Mouse (Mus musculus): ENCODE results near the gene Wdpcp. TPM values are rescaled to one million over a fixed set of nuclear protein-coding genes. Genes with fewer than 3 reads are reported as not detected.

Wdpcp gene
- polyA plus RNA-seq, 1 experiment from 2014 or later, result 8.3 TPM

GRCm38 (mm10) chr11:21826521-21826920, 254.5 kb downstream of the Wdpcp start:
- Histone ChIP-seq H3K9ac (no peak overlapping the region), H3K4me2 (no peak overlapping the region), H3K27me3 (no peaks in the 10 kb centered on the region), H3K36me3 (no peaks in the 10 kb centered on the region), H3K27ac (no peak overlapping the region), H3K9me3 (no peaks in the 10 kb centered on the region), H3K4me1 (no peaks in the 10 kb centered on the region), H3K4me3 (no peak overlapping the region)
- WGBS, result 57% methylated on average over 1 of the region's 1 CpGs
- no peak for ATAC-seq (ENCODE audit: insufficient number of reproducible peaks, low FRiP score, low TSS enrichment, low read depth)

GRCm38 (mm10) chr11:21847040-21847439, 275.0 kb downstream of the Wdpcp start:
- Histone ChIP-seq H3K36me3 (no peaks in the 10 kb centered on the region), H3K9ac (no peak overlapping the region), H3K4me1 (no peaks in the 10 kb centered on the region), H3K4me3 (no peak overlapping the region), H3K4me2 (no peak overlapping the region), H3K27me3 (no peaks in the 10 kb centered on the region), H3K27ac (no peak overlapping the region), H3K9me3 (no peaks in the 10 kb centered on the region)
- WGBS, result 94% methylated on average over 2 of the region's 2 CpGs
- ATAC-seq (ENCODE audit: insufficient number of reproducible peaks, low FRiP score, low TSS enrichment, low read depth), result no peak

GRCm38 (mm10) chr11:21864000-21864399, 292.0 kb downstream of the Wdpcp start:
- Histone ChIP-seq H3K27me3 (no peaks in the 10 kb centered on the region), H3K9me3 (peaks cover 3% of the 10 kb centered on the region; the same call in 1 of the 2 replicates), H3K4me3 (no peak overlapping the region), H3K27ac (no peak overlapping the region), H3K4me1 (no peaks in the 10 kb centered on the region), H3K36me3 (no peaks in the 10 kb centered on the region), H3K4me2 (no peak overlapping the region), H3K9ac (no peak overlapping the region)
- no peak for ATAC-seq (ENCODE audit: insufficient number of reproducible peaks, low FRiP score, low TSS enrichment, low read depth)
- 28% methylated on average over 6 of the region's 6 CpGs for WGBS

GRCm38 (mm10) chr11:21864516-21864915, 292.5 kb downstream of the Wdpcp start:
- no peak for ATAC-seq (ENCODE audit: insufficient number of reproducible peaks, low FRiP score, low TSS enrichment, low read depth)
- Histone ChIP-seq H3K4me3 (no peak overlapping the region), H3K9ac (no peak overlapping the region), H3K4me1 (no peaks in the 10 kb centered on the region), H3K9me3 (peaks cover 3% of the 10 kb centered on the region; the same call in 1 of the 2 replicates), H3K4me2 (no peak overlapping the region), H3K36me3 (no peaks in the 10 kb centered on the region), H3K27ac (no peak overlapping the region), H3K27me3 (no peaks in the 10 kb centered on the region)
- WGBS, result 49% methylated on average over 6 of the region's 6 CpGs

GRCm38 (mm10) chr11:21868675-21869074, 296.6 kb downstream of the Wdpcp start:
- Histone ChIP-seq H3K27ac (no peak overlapping the region), H3K4me1 (no peaks in the 10 kb centered on the region), H3K27me3 (no peaks in the 10 kb centered on the region), H3K9ac (no peak overlapping the region), H3K4me2 (no peak overlapping the region), H3K36me3 (no peaks in the 10 kb centered on the region), H3K4me3 (no peak overlapping the region), H3K9me3 (no peaks in the 10 kb centered on the region)
- 64% methylated on average over 3 of the region's 3 CpGs for WGBS
- ATAC-seq (ENCODE audit: insufficient number of reproducible peaks, low FRiP score, low TSS enrichment, low read depth), result no peak

GRCm38 (mm10) chr11:21870863-21871262, 298.8 kb downstream of the Wdpcp start:
- no peak overlapping the region for H3K4me2 ChIP-seq
- WGBS, result 74% methylated on average over 1 of the region's 1 CpGs
- no peak overlapping the region for H3K4me3 ChIP-seq
- no peaks in the 10 kb centered on the region for H3K4me1 ChIP-seq
- no peak for ATAC-seq (ENCODE audit: insufficient number of reproducible peaks, low FRiP score, low TSS enrichment, low read depth)
- no peaks in the 10 kb centered on the region for H3K27me3 ChIP-seq
- H3K36me3 ChIP-seq, result no peaks in the 10 kb centered on the region
- no peak overlapping the region for H3K27ac ChIP-seq
- no peaks in the 10 kb centered on the region for H3K9me3 ChIP-seq
- no peak overlapping the region for H3K9ac ChIP-seq

GRCm38 (mm10) chr11:21871728-21872127, 299.7 kb downstream of the Wdpcp start:
- H3K9me3 ChIP-seq, result no peaks in the 10 kb centered on the region
- WGBS, result 69% methylated on average over 4 of the region's 4 CpGs
- no peaks in the 10 kb centered on the region for H3K4me1 ChIP-seq
- ATAC-seq (ENCODE audit: insufficient number of reproducible peaks, low FRiP score, low TSS enrichment, low read depth), result no peak
- no peaks in the 10 kb centered on the region for H3K27me3 ChIP-seq
- no peak overlapping the region for H3K4me2 ChIP-seq
- no peaks in the 10 kb centered on the region for H3K36me3 ChIP-seq
- no peak overlapping the region for H3K9ac ChIP-seq
- no peak overlapping the region for H3K4me3 ChIP-seq
- H3K27ac ChIP-seq, result no peak overlapping the region

GRCm38 (mm10) chr11:21875077-21875476, 303.0 kb downstream of the Wdpcp start:
- no peak overlapping the region for H3K9ac ChIP-seq
- 78% methylated on average over 2 of the region's 2 CpGs for WGBS
- no peaks in the 10 kb centered on the region; the same call in 1 of the 2 replicates for H3K9me3 ChIP-seq
- H3K27me3 ChIP-seq, result no peaks in the 10 kb centered on the region
- no peaks in the 10 kb centered on the region for H3K36me3 ChIP-seq
- H3K4me2 ChIP-seq, result no peak overlapping the region
- no peak for ATAC-seq (ENCODE audit: insufficient number of reproducible peaks, low FRiP score, low TSS enrichment, low read depth)
- H3K4me3 ChIP-seq, result no peak overlapping the region
- no peaks in the 10 kb centered on the region for H3K4me1 ChIP-seq
- H3K27ac ChIP-seq, result no peak overlapping the region

- no peak for ATAC-seq (ENCODE audit: insufficient number of reproducible peaks, low FRiP score, low TSS enrichment, low read depth)
- no peak overlapping the region for H3K27ac ChIP-seq
- no peak overlapping the region for H3K4me3 ChIP-seq
- WGBS, result 86% methylated on average over 3 of the region's 3 CpGs
- no peak overlapping the region for H3K4me2 ChIP-seq
- H3K9me3 ChIP-seq, result no peaks in the 10 kb centered on the region
- no peaks in the 10 kb centered on the region for H3K4me1 ChIP-seq
- no peaks in the 10 kb centered on the region for H3K27me3 ChIP-seq
- no peak overlapping the region for H3K9ac ChIP-seq
- no peaks in the 10 kb centered on the region for H3K36me3 ChIP-seq
Observed at GRCm38 (mm10) chr11:21894696-21895095, 322.7 kb downstream of the Wdpcp start.

- Histone ChIP-seq H3K36me3 (no peaks in the 10 kb centered on the region), H3K27ac (no peak overlapping the region), H3K4me1 (no peaks in the 10 kb centered on the region), H3K27me3 (no peaks in the 10 kb centered on the region), H3K9ac (no peak overlapping the region), H3K9me3 (no peaks in the 10 kb centered on the region), H3K4me3 (no peak overlapping the region), H3K4me2 (no peak overlapping the region)
- WGBS, result 81% methylated on average over 3 of the region's 3 CpGs
- no peak for ATAC-seq (ENCODE audit: insufficient number of reproducible peaks, low FRiP score, low TSS enrichment, low read depth)
Observed at GRCm38 (mm10) chr11:21922531-21922930, 350.5 kb downstream of the Wdpcp start.

Small RNAs within 50 kb of the gene (microRNA-seq; reads per million reads assigned to microRNA genes)
- not detected for gene Gm22990

Other genes starting within 250 kb of the Wdpcp start
- 101 and 121 TPM in 2 replicates for gene Ugp2, start 201.0 kb upstream of the Wdpcp start, polyA plus RNA-seq (2015; fragmentation: Nextera tagmentation; extraction: Ambion mirVana)
- 375 and 398 TPM in 2 replicates for gene Mdh1, start 132 bp downstream of the Wdpcp start, polyA plus RNA-seq (2015; fragmentation: Nextera tagmentation; extraction: Ambion mirVana)

Measured in limb, embryonic 15.5 days (tissue).